9 mouse cellular contexts compared by ENCODE assay signal in the genomic region with DNA sequence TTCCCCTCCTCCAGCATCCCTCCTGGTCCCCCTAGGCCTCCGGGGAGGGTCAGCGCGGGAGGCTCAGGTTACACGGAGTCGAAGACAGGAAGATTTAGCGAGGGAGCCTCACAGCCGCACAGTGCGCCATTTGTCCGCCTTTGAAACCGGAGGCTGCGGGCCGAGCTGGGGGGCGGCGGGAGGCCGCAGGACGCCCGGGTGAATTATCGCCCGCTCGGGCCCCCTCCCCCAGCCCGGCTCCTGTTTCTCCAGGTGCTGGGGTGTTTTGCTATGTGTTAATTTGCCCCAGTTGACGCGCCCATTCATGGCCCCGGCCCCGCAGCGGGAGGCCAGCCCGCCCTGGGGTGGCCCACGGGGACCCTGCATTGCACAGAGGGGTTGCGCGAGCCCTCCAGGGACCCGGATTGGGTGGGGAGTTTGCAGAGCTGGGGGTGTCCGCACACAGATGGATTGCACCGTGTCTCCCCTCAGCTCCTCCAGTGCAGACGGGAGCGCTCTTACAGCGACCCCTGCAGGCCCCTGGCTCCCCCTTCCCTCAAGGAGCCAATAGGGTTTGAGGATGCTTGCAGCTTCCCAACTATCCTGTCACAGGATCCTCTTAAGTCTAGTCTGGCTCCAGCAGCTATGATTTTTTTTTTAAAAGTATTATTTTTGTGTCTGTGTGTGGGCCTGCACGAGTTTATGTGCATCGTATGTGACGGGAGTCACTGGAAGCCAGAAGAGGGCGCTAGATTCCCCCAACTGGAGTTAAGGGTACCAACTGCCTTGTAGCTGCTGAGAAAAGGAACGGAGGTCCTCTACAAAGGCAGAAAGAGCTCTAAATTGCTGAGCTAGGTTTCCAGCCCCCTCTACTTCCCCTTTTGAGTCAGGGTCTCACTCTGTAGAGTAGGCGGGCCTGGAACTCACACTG. TPM values are rescaled to one million over a fixed set of nuclear protein-coding genes. Genes with fewer than 3 reads are reported as not detected.
DNase-seq lines count a peak whose midpoint lies in the region; TF ChIP-seq lines count a peak whose summit lies in the region.
"Had no signal": no experiment of that assay in that cellular context is flagged by ENCODE, and none has a peak within 500 bp of the region (broad histone marks: within the 10 kb centered on the region; RNA-seq: fewer than 3 reads in every experiment).

No protein-coding gene starts in this region.

- no peaks in the 10 kb centered on the region for H3K36me3 ChIP-seq in thymus, adult 2 months (ENCODE audit: control insufficient read depth, insufficient read depth, low read length)

- 24% methylated on average over 42 of the region's 42 CpGs for WGBS in thymus, adult 2 months

- TF ChIP-seq POLR2A in thymus, adult 2 months (IDR thresholded peaks at IDR 0.05; ENCODE audit: control insufficient read depth, extremely low read depth, insufficient read depth, low read length, poor library complexity) = no peak

- TF ChIP-seq CTCF in thymus, adult 2 months (IDR thresholded peaks at IDR 0.05; ENCODE audit: borderline replicate concordance, control insufficient read depth, extremely low read depth, insufficient read depth, low read length, poor library complexity) = 0 out of 2 replicates have a peak, but pooled peaks have one; percentile 21

- no peak overlapping the region for H3K27ac ChIP-seq in thymus, adult 2 months (ENCODE audit: control insufficient read depth, insufficient read depth, low read length)

- DNase-seq in adrenal gland, postnatal 10 days = peak; percentile 50
- DNase-seq in adrenal gland, postnatal 4 days (ENCODE audit: low spot score in 2 of 2) = no peak
- DNase-seq in thymus, adult 2 months = peak; percentile 15
- no peak for DNase-seq in thymus, adult 18-20 months
- peak; percentile 26 for DNase-seq in induced T-regulatory cell, adult 2 months (ENCODE audit: low read depth)
- DNase-seq in lung, postnatal 36 days = peak; percentile 37
- DNase-seq in thymus, postnatal 0 days (ENCODE audit: low spot score) = peak; percentile 56
- no peak for DNase-seq in adipocyte (ENCODE audit: low spot score)

- H3K4me1 ChIP-seq in thymus, adult 2 months (replicated peaks; ENCODE audit: control insufficient read depth, insufficient read depth, low read length) = peaks cover 24% of the 10 kb centered on the region

- no peak overlapping the region for H3K4me3 ChIP-seq in thymus, adult 2 months (ENCODE audit: control insufficient read depth, insufficient read depth, low read length)

- H3K27me3 ChIP-seq in thymus, adult 2 months (ENCODE audit: control insufficient read depth, insufficient read depth, low read length) = no peaks in the 10 kb centered on the region

RNA-seq across cellular contexts. Expression of gene 1700122O11Rik, which starts 6.3 kb away (rescaled TPM):
- not detected for total RNA-seq in adrenal gland, postnatal 10 days (2021)
- total RNA-seq in adrenal gland, postnatal 4 days (2021) = under 1 TPM in 1 of 2 experiments, not detected in 1; 0.56 TPM
- not detected in 2 replicates for polyA plus RNA-seq in thymus, adult 2 months (2012; rRNA removed)
- polyA plus RNA-seq in thymus, postnatal 0 days (2015; fragmentation: Nextera tagmentation; extraction: Ambion mirVana) = not detected in 2 replicates
- polyA plus RNA-seq: cortical plate, adult 2 months had no signal

RNA-seq across cellular contexts. Expression of gene 1700067P10Rik, which starts 57.3 kb away (rescaled TPM):
- not detected for total RNA-seq in adrenal gland, postnatal 10 days (2021)
- not detected for total RNA-seq in adrenal gland, postnatal 4 days (2021)
- 0.12 TPM in 1 of 2 replicates, not detected in the other for polyA plus RNA-seq in thymus, adult 2 months (2012; rRNA removed)
- polyA plus RNA-seq in thymus, postnatal 0 days (2015; fragmentation: Nextera tagmentation; extraction: Ambion mirVana) = not detected in 2 replicates

Comparison
In these comparisons a context has a peak if more than half of its experiments do, and no peak if none do; other contexts are left out.
1. DNase-seq: peak in adrenal gland, postnatal 10 days (single experiment), thymus, adult 2 months (single experiment), induced T-regulatory cell, adult 2 months (single experiment), lung, postnatal 36 days (single experiment) and thymus, postnatal 0 days (single experiment); none in adrenal gland, postnatal 4 days (0 of 2), thymus, adult 18-20 months (0 of 2) and adipocyte (single experiment).